Mouse (Mus musculus) kidney, adult 18-20 months (tissue): Measurements from ENCODE around the gene B3galt5.
A peak's percentile ranks its signal among the peaks of the same experiment; 100 is the strongest.

ENCODE experiments used
- DNase-seq: peaks from one replicate; pipeline ENCODE4 v3.0.0; 2021

Gene B3galt5

GRCm38 (mm10) chr16:96348766-96349165, 113.2 kb downstream of the B3galt5 start:
- DNase-seq = no peak

GRCm38 (mm10) chr16:96351520-96351919, 115.9 kb downstream of the B3galt5 start:
- DNase-seq = no peak

DNA sequence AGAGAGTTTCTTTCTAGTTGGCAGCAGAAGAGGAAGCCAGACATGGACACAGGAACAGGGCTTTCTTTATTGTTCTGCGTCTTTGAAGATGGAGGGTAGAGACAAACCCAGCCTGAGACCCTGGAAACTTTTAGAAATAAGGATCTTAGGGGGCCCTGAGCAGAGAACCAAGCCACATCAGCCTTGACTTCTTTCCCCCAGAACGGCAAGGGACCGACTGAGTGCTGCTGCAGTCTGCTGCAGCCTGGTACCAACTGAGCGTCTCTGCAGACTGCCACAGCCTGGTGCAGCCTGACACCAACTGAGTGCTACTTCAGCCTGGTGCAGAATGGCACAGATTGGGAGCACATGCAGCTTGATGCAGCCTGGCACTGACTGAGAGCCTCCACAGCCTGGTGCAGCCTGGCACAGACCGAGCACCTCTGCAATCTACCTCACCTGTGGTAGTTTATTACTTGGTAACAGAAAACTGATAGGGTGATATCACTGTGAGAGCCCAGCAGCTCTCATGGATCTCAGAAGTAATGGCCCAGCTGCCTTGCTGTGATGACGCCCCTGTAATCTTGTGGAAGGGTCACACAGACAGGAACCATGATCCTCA, 117.8 kb downstream of the B3galt5 start:
- DNase-seq = no peak

DNA sequence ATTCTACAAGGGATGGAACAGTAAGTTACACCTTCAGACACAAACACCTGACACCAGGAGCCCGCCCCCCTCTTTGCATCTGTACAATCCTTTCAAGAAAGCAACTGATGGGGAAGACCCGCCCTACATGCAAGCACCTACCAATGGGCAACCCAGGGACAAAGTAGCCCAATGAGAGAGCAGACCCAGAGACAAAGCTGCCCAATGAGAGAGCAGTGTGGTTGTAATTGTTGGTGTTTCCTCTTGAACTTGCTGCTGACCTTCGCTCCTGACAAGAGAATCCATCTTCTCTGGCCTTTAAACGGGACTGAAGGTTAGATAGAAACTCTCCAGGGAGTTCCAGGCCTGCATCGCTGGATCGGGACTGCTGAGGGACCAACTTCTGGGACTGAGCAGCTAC, 118.4 kb downstream of the B3galt5 start:
- no peak for DNase-seq

DNA sequence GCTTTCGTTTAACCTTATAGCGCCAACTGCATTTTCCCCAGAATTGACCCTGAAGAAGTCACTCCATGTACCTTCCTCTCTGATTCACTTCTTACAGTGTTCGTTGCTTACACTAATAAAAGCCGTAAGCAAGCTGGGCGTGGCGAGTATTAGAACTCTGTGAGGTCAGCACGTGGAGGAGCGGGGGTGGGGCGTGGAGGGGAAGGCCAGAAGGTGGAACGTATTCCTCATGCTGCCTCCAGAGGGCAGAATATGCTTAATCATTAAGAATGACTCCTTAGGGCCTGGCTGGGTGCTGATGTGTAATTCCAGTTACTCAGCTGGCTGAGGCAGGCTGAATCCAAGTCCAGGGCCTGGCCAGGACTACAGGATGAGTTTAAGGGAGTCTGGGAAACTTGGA, 122.3 kb downstream of the B3galt5 start:
- DNase-seq = peak; percentile 75

- DNase-seq = peak; percentile 86
Observed at GRCm38 (mm10) chr16:96361305-96362124, 125.9 kb downstream of the B3galt5 start.

DNA sequence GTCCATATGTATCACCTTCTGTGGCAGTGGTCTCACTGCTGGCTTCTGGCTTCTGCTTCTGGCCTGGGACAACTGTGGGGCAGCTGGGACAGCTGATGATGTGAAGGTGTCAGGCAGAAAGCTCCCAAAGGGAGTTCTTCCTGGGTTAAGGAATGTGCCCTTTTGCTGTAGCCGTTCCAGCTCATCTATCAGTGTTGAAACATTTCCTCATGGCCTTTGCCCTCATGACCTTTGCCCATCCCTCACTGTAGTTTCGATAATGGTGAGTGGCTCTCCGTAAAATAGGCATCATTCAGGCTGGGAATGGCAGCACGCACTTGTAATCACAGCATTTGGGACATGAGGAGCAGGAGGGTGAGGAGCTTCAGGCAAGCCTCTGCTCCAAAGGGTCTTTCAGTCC, 127.3 kb downstream of the B3galt5 start:
- peak; percentile 74 for DNase-seq

GRCm38 (mm10) chr16:96363277-96363676, 127.7 kb downstream of the B3galt5 start:
- DNase-seq = peak; percentile 55

DNA sequence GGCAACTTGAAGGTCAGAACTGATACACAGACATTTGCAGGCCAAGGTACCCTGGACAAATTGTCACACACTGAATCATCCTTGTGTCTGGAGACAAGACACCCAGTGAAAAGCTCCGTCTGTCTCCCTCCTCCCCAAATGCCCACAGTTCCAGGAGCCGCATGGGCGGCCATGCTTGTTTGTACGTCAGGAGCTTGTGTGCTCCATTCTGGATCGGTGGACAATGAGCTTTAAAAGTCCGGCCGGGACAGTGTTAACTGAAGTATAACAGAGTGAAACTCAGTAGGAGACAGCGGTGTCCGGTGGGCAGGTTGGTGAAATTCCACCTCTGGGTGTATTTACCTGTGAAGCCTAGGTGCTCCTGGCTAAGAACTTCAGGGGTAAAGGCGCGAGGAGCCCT, 129.3 kb downstream of the B3galt5 start:
- no peak for DNase-seq
